In genomic region chr6:21093015-21093414, GRCm38 (mm10) we compare ENCODE assay signal across 29 mouse cellular contexts.
"Had no signal": no experiment of that assay in that cellular context is flagged by ENCODE, and none has a peak within 500 bp of the region (broad histone marks: within the 10 kb centered on the region; RNA-seq: fewer than 3 reads in every experiment).

No protein-coding gene starts in this region.

- DNase-seq: cerebellum, adult 2 months; cerebellum, adult 8-10 months; cerebellum, adult 9-10 months; cerebellum, adult 9-11 months; cerebellum, postnatal 10 days; cerebellum, postnatal 14 days; cerebellum, postnatal 25 days; cerebellum, postnatal 36 days; embryo, embryonic 11 days; forebrain, postnatal 0 days; gastrocnemius, adult 2 months; gastrocnemius, postnatal 10 days; gastrocnemius, postnatal 14 days; gastrocnemius, postnatal 25 days; gastrocnemius, postnatal 36 days; heart, adult 11 months; heart, adult 18-20 months; heart, adult 2 months had no signal

- H3K4me3 ChIP-seq: embryonic facial prominence, embryonic 10.5 days; embryonic facial prominence, embryonic 12.5 days; embryonic facial prominence, embryonic 13.5 days; embryonic facial prominence, embryonic 15.5 days; erythroblast, embryonic 14.5 days; forebrain, embryonic 10.5 days; forebrain, embryonic 12.5 days; forebrain, embryonic 13.5 days; forebrain, embryonic 15.5 days; gastrocnemius, adult 2 months; heart, adult 2 months had no signal

- H3K9ac ChIP-seq: embryonic facial prominence, embryonic 12.5 days; embryonic facial prominence, embryonic 13.5 days; embryonic facial prominence, embryonic 15.5 days; forebrain, embryonic 12.5 days; forebrain, embryonic 13.5 days; forebrain, embryonic 15.5 days; forebrain, postnatal 0 days had no signal

- H3K4me2 ChIP-seq: embryonic facial prominence, embryonic 12.5 days; embryonic facial prominence, embryonic 13.5 days; embryonic facial prominence, embryonic 15.5 days; forebrain, embryonic 12.5 days; forebrain, embryonic 13.5 days; forebrain, embryonic 15.5 days had no signal

- H3K27me3 ChIP-seq: embryonic facial prominence, embryonic 12.5 days; embryonic facial prominence, embryonic 13.5 days; embryonic facial prominence, embryonic 15.5 days; forebrain, embryonic 12.5 days; forebrain, embryonic 13.5 days; forebrain, embryonic 15.5 days had no signal

- H3K36me3 ChIP-seq: embryonic facial prominence, embryonic 10.5 days; embryonic facial prominence, embryonic 12.5 days; embryonic facial prominence, embryonic 13.5 days; embryonic facial prominence, embryonic 15.5 days; forebrain, embryonic 10.5 days; forebrain, embryonic 12.5 days; forebrain, embryonic 15.5 days had no signal

- ATAC-seq: forebrain, embryonic 13.5 days; forebrain, embryonic 14.5 days; forebrain, embryonic 15.5 days; forebrain, embryonic 16.5 days; forebrain, postnatal 0 days had no signal

- H3K27ac ChIP-seq: embryonic facial prominence, embryonic 10.5 days; embryonic facial prominence, embryonic 12.5 days; embryonic facial prominence, embryonic 13.5 days; embryonic facial prominence, embryonic 15.5 days; forebrain, embryonic 10.5 days; forebrain, embryonic 12.5 days; forebrain, embryonic 13.5 days; forebrain, embryonic 15.5 days; gastrocnemius, adult 2 months; heart, adult 2 months had no signal

- H3K4me1 ChIP-seq: embryonic facial prominence, embryonic 10.5 days; embryonic facial prominence, embryonic 12.5 days; embryonic facial prominence, embryonic 13.5 days; embryonic facial prominence, embryonic 15.5 days; forebrain, embryonic 10.5 days; forebrain, embryonic 12.5 days; forebrain, embryonic 13.5 days; forebrain, embryonic 15.5 days had no signal

- H3K9me3 ChIP-seq: embryonic facial prominence, embryonic 10.5 days; embryonic facial prominence, embryonic 12.5 days; embryonic facial prominence, embryonic 13.5 days; embryonic facial prominence, embryonic 15.5 days; forebrain, embryonic 10.5 days; forebrain, embryonic 12.5 days; forebrain, embryonic 13.5 days; forebrain, embryonic 15.5 days had no signal
